Mouse (Mus musculus) T-cell, adult 2 months (primary cell): ENCODE measurements around the gene Dgcr2.

ENCODE experiments used
- DNase-seq: peaks from one replicate; pipeline ENCODE4 v3.0.0; 2022; ENCODE audit warnings: low spot score

Gene Dgcr2

DNA sequence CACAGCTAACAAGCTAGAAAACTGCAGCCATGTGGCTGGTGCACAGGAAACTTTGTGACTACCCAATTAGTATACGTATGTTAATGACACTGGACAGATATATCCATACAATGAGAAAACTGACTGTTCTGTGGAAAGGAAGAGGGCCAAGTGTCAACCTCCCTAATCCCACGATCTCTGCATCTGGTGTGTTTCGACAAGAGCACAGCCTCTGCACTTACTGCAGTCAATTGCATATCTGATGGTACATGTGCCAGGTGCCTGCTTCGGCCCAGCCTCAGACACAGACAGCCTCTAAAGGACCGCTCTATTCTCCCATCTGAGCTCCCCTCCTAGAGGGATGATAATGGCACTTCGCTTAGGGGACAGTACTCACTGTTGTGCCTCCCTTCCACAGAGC is 49.9 kb downstream of the Dgcr2 start:
- DNase-seq = no peak

GRCm38 (mm10) chr16:17843701-17844365 is 54.5 kb downstream of the Dgcr2 start:
- no peak for DNase-seq

DNA sequence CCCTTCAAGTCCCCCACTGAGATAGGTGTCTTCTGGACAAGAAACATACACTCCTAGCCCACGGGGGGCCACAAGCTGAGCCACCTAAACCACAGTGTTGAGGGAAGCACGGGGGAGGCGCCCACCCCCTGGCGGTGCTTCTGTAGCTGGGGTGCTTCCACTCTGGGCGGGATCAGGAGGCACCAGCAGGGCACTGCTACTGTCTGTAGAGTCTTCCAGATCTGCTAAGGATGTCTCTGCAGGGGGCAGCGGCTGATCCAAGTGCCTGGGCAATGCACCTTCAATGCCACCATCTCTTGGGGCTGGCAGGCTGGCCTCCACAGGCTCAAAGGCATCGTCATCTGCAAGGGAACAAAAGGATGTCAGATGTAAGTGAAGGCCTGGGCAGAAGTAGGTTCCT is 55.9 kb downstream of the Dgcr2 start:
- no peak for DNase-seq

DNA sequence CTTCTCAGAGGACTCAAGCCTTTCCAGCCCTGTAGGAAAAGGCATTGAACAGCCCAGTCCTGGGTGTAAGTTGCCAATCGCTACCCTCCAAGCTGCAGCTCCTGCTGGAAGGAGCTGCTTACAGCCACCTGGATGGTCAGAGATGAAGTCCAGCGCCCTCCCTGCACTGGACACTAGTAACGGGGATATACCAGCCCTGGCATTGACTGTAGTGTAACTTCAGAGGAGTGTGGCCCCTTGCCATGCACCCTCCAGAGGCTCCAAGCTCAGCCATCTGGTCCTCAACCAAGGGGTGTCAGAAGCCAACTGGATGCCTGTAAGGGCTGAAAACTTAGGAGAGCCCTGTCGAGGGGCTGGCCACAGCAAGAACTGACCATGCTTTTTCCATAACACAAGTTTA is 58.4 kb downstream of the Dgcr2 start:
- DNase-seq = no peak

GRCm38 (mm10) chr16:17838051-17838450 is 60.3 kb downstream of the Dgcr2 start, which contains the start of gene Car15:
Car15 (minus strand) TSS chr16:17838364.
- no peak for DNase-seq

- no peak for DNase-seq
These were observed 62.9 kb downstream of the Dgcr2 start for GRCm38 (mm10) chr16:17835481-17835880.

GRCm38 (mm10) chr16:17834543-17834942 is 63.8 kb downstream of the Dgcr2 start:
- DNase-seq = no peak

GRCm38 (mm10) chr16:17833681-17834399 is 64.5 kb downstream of the Dgcr2 start:
- DNase-seq = no peak

GRCm38 (mm10) chr16:17833321-17833680 is 65.1 kb downstream of the Dgcr2 start:
- no peak for DNase-seq

GRCm38 (mm10) chr16:17832821-17833220 is 65.5 kb downstream of the Dgcr2 start, which contains the start of gene B830017H08Rik:
B830017H08Rik (plus strand) TSS chr16:17833121.
- DNase-seq = no peak

- no peak for DNase-seq
These were observed 66.6 kb downstream of the Dgcr2 start for GRCm38 (mm10) chr16:17831781-17832180.

- no peak for DNase-seq
These were observed 67.8 kb downstream of the Dgcr2 start for GRCm38 (mm10) chr16:17830385-17831178.

GRCm38 (mm10) chr16:17828867-17829266 is 69.5 kb downstream of the Dgcr2 start:
- DNase-seq = no peak

DNA sequence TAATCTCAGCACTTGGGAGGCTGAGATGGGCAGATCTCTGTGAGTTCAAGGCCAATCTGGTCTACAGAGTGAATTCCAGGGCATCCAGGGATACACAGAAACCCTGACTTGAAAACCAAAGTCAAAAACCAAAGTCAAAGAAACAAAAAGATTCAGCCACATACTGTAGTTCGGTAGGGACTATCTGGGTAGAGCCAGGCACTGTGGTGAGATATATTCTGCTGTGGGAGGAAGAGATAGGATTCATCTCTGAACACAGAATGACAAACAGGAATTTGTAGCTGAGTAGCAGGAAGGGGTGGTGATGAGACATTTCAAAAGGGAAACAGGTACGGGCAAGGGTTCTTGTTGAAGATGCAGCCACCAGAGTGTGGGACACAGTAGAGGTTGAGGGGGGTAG is 70.1 kb downstream of the Dgcr2 start:
- DNase-seq = no peak

DNA sequence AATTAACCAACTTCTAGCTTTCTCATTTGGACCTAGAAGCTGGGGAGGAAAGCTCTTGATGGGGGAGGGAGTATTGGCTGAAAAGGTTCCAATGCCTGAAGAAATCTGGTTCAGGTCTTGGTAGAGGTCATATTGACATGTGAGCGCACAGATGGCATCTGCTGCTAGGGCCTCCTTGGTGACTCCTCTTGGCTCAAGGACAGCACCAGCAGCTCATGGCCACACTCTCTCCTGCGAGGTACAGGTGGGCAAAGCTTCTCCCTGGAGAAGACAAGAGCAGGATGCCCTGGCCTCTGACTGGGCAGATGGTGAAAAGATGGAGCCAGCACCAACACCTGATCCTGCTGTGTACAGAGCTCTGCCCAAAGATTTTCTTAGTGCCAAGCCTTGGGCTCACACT is 71.9 kb downstream of the Dgcr2 start:
- DNase-seq = no peak

GRCm38 (mm10) chr16:17816528-17816927 is 81.8 kb downstream of the Dgcr2 start:
- DNase-seq = no peak

- DNase-seq = peak; percentile 74
These were observed 82.7 kb downstream of the Dgcr2 start for GRCm38 (mm10) chr16:17815411-17816402.

DNA sequence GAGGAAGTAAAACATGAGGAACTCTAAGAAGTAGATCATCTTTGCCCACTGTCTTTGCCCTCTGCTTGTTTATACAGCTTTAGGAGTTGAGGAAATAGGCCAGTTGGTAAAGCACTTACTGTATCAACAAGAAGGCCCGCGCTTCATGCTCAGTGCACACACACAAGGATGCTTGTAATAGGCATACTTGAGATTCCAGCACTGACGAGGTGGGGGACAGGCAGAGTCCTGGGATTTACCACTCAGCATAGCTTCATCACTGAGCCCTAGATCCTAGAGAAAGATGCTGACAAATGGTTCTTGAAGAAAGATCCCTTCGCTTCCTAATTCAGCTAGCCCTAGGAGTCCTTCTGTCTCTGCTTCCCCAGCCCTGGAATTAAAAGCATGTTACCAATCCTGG is 85.2 kb downstream of the Dgcr2 start:
- no peak for DNase-seq

DNA sequence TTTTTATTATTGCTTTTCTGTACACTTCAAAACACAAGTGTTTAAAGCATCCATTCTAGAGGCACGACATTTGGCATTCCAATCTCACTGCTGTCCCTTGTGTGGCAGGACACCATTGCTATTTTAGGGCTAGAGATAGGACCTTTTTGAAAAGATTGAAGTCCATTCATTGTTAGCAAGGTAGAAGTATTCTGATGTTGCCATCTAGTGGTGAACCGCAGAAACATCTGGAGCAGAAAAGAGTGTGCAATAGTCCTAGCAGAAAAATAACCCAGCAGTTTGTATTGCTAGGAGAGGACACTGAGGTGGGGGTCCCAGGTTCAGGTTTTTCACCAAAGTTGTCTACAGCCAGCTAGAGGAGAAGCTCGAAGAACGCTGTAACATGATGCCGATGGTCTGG is 86.2 kb downstream of the Dgcr2 start:
- peak; percentile 32 for DNase-seq

DNA sequence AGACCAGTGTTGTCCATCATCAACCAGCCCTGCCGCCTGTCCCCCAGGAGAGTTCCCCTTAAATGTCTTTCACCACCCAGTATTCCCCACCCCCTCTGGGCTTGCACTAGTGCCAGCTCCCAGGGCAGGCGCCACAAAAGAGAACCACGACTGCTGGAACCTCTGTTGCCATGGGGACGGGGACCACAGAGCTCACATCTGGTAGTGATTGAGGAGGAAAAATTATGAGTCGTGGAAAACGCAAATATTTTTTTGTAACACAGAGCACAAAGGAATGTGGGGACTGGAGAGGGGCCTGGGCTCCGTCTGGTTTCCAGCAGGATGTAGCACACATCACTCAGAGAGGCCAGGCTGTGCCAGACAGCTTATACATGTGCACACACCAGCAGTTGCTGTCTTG is 88.7 kb downstream of the Dgcr2 start:
- DNase-seq = no peak

GRCm38 (mm10) chr16:17809125-17809524 is 89.2 kb downstream of the Dgcr2 start:
- DNase-seq = no peak
